Mouse (Mus musculus) erythroblast, embryonic 14.5 days (primary cell): Measurements from ENCODE around the gene Oxct1.

Experiments
- GATA1 ChIP-seq: IDR thresholded peaks from 2 replicates; pipeline ENCODE4 v1.6.1; 2012; ENCODE audit warnings: low read length, inconsistent platforms, mixed read lengths
- TAL1 ChIP-seq: IDR thresholded peaks from 3 replicates; pipeline ENCODE4 v1.6.1; 2012; ENCODE audit warnings: low read length, inconsistent platforms, mixed read lengths

DNA sequence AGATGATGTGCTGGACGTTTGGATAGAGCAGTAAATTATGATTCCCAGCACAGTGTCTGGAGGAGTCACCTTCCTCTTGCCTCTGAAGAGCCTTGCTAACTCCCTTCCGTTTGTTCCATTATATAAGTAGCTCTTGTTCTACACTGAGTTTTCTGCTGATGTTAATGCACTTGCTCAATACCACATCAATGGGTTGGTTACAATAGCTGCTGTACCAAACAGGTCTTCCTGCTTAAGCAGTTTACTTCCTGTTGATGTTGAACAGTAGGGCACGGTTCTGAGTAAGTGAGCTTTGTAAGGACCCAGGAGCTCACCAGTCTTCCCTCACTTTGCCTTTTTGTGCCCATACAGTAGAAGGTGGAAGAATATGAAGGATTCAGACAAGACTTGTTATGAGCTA, 98.5 kb downstream of the Oxct1 start:
- TF ChIP-seq GATA1 = no peak
- TF ChIP-seq TAL1 = no peak
